27 mouse cellular contexts compared by ENCODE assay signal in genomic region chr10:57037641-57038040, GRCm38 (mm10).
DNase-seq lines count a peak whose midpoint lies in the region; ATAC-seq and TF ChIP-seq lines count a peak whose summit lies in the region.
"Had no signal": no experiment of that assay in that cellular context is flagged by ENCODE, and none has a peak within 500 bp of the region (broad histone marks: within the 10 kb centered on the region; RNA-seq: fewer than 3 reads in every experiment).

No protein-coding gene starts in this region.

- H3K27ac ChIP-seq in forebrain, postnatal 0 days (ENCODE audit: low read depth, low read length), result no peak overlapping the region
- no peak overlapping the region for H3K27ac ChIP-seq in forebrain, embryonic 16.5 days (ENCODE audit: low read length)
- H3K27ac ChIP-seq in lung, embryonic 14.5 days (ENCODE audit: low read depth), result no peak overlapping the region
- H3K27ac ChIP-seq in embryonic facial prominence, embryonic 14.5 days (replicated peaks; ENCODE audit: low read depth, low read length), result no peak overlapping the region
- H3K27ac ChIP-seq: gastrocnemius, adult 2 months; hindbrain, embryonic 13.5 days; layer of hippocampus, adult 2 months; macrophage had no signal

- no peak overlapping the region for H3K9ac ChIP-seq in forebrain, postnatal 0 days
- no peak overlapping the region for H3K9ac ChIP-seq in forebrain, embryonic 16.5 days (replicated peaks; ENCODE audit: low read depth, low read length)
- H3K9ac ChIP-seq in lung, embryonic 14.5 days, result no peak overlapping the region
- H3K9ac ChIP-seq in embryonic facial prominence, embryonic 14.5 days (ENCODE audit: low read depth, low read length), result no peak overlapping the region
- H3K9ac ChIP-seq: hindbrain, embryonic 13.5 days had no signal

- DNase-seq in forebrain, postnatal 0 days, result peak; percentile 15
- DNase-seq in lung, embryonic 14.5 days, result peak; percentile 73
- no peak for DNase-seq in lung, postnatal 25 days (ENCODE audit: low spot score)
- peak; percentile 19 for DNase-seq in embryo, embryonic 10.5 days (ENCODE audit: low spot score)
- DNase-seq in embryonic facial prominence, embryonic 14.5 days (ENCODE audit: low spot score), result peak; percentile 74
- DNase-seq in natural killer cell, adult 2 months (ENCODE audit: low spot score in 2 of 2), result no peak
- DNase-seq in cerebellum, postnatal 14 days, result no peak
- DNase-seq: adrenal gland, postnatal 25 days; B cell, adult 2 months; cerebellum, adult 2 months; cerebellum, postnatal 25 days; gastrocnemius, adult 2 months; gastrocnemius, postnatal 36 days; heart, adult 18-20 months; heart, postnatal 4 days; kidney, adult 11 months; kidney, postnatal 36 days; thymus, adult 2 months; thymus, postnatal 36 days had no signal

- H3K36me3 ChIP-seq in forebrain, postnatal 0 days (ENCODE audit: insufficient read depth), result no peaks in the 10 kb centered on the region
- H3K36me3 ChIP-seq in forebrain, embryonic 16.5 days (ENCODE audit: control insufficient read depth, insufficient read depth), result no peaks in the 10 kb centered on the region
- H3K36me3 ChIP-seq in lung, embryonic 14.5 days (ENCODE audit: insufficient read depth), result no peaks in the 10 kb centered on the region
- no peaks in the 10 kb centered on the region for H3K36me3 ChIP-seq in embryonic facial prominence, embryonic 14.5 days (ENCODE audit: control insufficient read depth, insufficient read depth, low read length)
- H3K36me3 ChIP-seq: hindbrain, embryonic 13.5 days had no signal

- ATAC-seq in forebrain, postnatal 0 days, result peak; percentile 36; the same call in 1 of the 2 replicates
- ATAC-seq in forebrain, embryonic 16.5 days, result no peak
- peak; percentile 71; the same call in 1 of the 2 replicates for ATAC-seq in lung, embryonic 14.5 days (ENCODE audit: insufficient read depth)
- no peak for ATAC-seq in embryonic facial prominence, embryonic 14.5 days (ENCODE audit: low read depth)
- ATAC-seq: inflammation-experienced regulatory T-cells, adult 6 months; lung, postnatal 0 days had no signal

- H3K4me1 ChIP-seq in forebrain, postnatal 0 days (ENCODE audit: insufficient read depth), result no peaks in the 10 kb centered on the region
- no peaks in the 10 kb centered on the region for H3K4me1 ChIP-seq in forebrain, embryonic 16.5 days (replicated peaks; ENCODE audit: control insufficient read depth, insufficient read depth, low read length)
- H3K4me1 ChIP-seq in lung, embryonic 14.5 days (ENCODE audit: insufficient read depth), result no peaks in the 10 kb centered on the region
- peaks cover 18% of the 10 kb centered on the region for H3K4me1 ChIP-seq in embryonic facial prominence, embryonic 14.5 days (ENCODE audit: control insufficient read depth, insufficient read depth, low read length)
- H3K4me1 ChIP-seq: hindbrain, embryonic 13.5 days had no signal

- no peak overlapping the region for H3K4me2 ChIP-seq in forebrain, postnatal 0 days (ENCODE audit: low read depth)
- no peak overlapping the region for H3K4me2 ChIP-seq in forebrain, embryonic 16.5 days (ENCODE audit: low read length)
- H3K4me2 ChIP-seq in lung, embryonic 14.5 days, result no peak overlapping the region
- H3K4me2 ChIP-seq in embryonic facial prominence, embryonic 14.5 days (ENCODE audit: low read depth, low read length), result no peak overlapping the region
- H3K4me2 ChIP-seq: heart, embryonic 11.5 days; hindbrain, embryonic 13.5 days; liver, embryonic 11.5 days had no signal

- no peaks in the 10 kb centered on the region for H3K27me3 ChIP-seq in forebrain, postnatal 0 days (ENCODE audit: insufficient read depth, low read length)
- no peaks in the 10 kb centered on the region for H3K27me3 ChIP-seq in forebrain, embryonic 16.5 days (replicated peaks; ENCODE audit: control insufficient read depth, insufficient read depth, low read length)
- no peaks in the 10 kb centered on the region for H3K27me3 ChIP-seq in lung, embryonic 14.5 days (ENCODE audit: insufficient read depth, low read length)
- no peaks in the 10 kb centered on the region for H3K27me3 ChIP-seq in embryonic facial prominence, embryonic 14.5 days (replicated peaks; ENCODE audit: control insufficient read depth, insufficient read depth, low read length)
- H3K27me3 ChIP-seq: hindbrain, embryonic 13.5 days had no signal

- no peak for TF ChIP-seq CTCF in forebrain, postnatal 0 days (IDR thresholded peaks at IDR 0.05; ENCODE audit: low read depth)
- no peak for TF ChIP-seq CTCF in lung, embryonic 14.5 days (IDR thresholded peaks at IDR 0.05; ENCODE audit: low read depth)

- no peaks in the 10 kb centered on the region for H3K9me3 ChIP-seq in forebrain, postnatal 0 days (ENCODE audit: low read length)
- no peaks in the 10 kb centered on the region for H3K9me3 ChIP-seq in forebrain, embryonic 16.5 days (ENCODE audit: control insufficient read depth, low read length)
- no peaks in the 10 kb centered on the region for H3K9me3 ChIP-seq in lung, embryonic 14.5 days (ENCODE audit: low read depth, low read length)
- H3K9me3 ChIP-seq in embryonic facial prominence, embryonic 14.5 days (ENCODE audit: control insufficient read depth, low read length), result no peaks in the 10 kb centered on the region
- H3K9me3 ChIP-seq: hindbrain, embryonic 13.5 days had no signal

- WGBS in forebrain, postnatal 0 days, result 77% methylated on average over 2 of the region's 2 CpGs
- WGBS in forebrain, embryonic 16.5 days, result 82% methylated on average over 2 of the region's 2 CpGs
- WGBS in lung, embryonic 14.5 days, result 56% methylated on average over 2 of the region's 2 CpGs
- WGBS in embryonic facial prominence, embryonic 14.5 days, result 61% methylated on average over 2 of the region's 2 CpGs

- no peak overlapping the region for H3K4me3 ChIP-seq in forebrain, postnatal 0 days (ENCODE audit: low read depth, low read length)
- H3K4me3 ChIP-seq in forebrain, embryonic 16.5 days (replicated peaks; ENCODE audit: low read length), result no peak overlapping the region
- H3K4me3 ChIP-seq in lung, embryonic 14.5 days (ENCODE audit: low read depth, low read length), result no peak overlapping the region
- no peak overlapping the region for H3K4me3 ChIP-seq in embryonic facial prominence, embryonic 14.5 days (ENCODE audit: low read depth, low read length)
- H3K4me3 ChIP-seq: gastrocnemius, adult 2 months; hindbrain, embryonic 13.5 days; layer of hippocampus, adult 2 months had no signal

Comparison
In these comparisons a context has a peak if more than half of its experiments do, and no peak if none do; other contexts are left out.
1. ATAC-seq: peak in forebrain, postnatal 0 days (single experiment) and lung, embryonic 14.5 days (single experiment); none in forebrain, embryonic 16.5 days (single experiment) and embryonic facial prominence, embryonic 14.5 days (single experiment).
2. DNase-seq: peak in forebrain, postnatal 0 days (single experiment), lung, embryonic 14.5 days (single experiment), embryo, embryonic 10.5 days (single experiment) and embryonic facial prominence, embryonic 14.5 days (single experiment); none in lung, postnatal 25 days (single experiment), natural killer cell, adult 2 months (0 of 2) and cerebellum, postnatal 14 days (0 of 2).